Mouse (Mus musculus): ENCODE measurements at regions not wholly inside any gene's neighbourhood (a gene's known extent, or its start where the extent isn't known, plus 50 kb on each side); places are given as distances from the start of the nearest gene placed in this dataset.

DNA sequence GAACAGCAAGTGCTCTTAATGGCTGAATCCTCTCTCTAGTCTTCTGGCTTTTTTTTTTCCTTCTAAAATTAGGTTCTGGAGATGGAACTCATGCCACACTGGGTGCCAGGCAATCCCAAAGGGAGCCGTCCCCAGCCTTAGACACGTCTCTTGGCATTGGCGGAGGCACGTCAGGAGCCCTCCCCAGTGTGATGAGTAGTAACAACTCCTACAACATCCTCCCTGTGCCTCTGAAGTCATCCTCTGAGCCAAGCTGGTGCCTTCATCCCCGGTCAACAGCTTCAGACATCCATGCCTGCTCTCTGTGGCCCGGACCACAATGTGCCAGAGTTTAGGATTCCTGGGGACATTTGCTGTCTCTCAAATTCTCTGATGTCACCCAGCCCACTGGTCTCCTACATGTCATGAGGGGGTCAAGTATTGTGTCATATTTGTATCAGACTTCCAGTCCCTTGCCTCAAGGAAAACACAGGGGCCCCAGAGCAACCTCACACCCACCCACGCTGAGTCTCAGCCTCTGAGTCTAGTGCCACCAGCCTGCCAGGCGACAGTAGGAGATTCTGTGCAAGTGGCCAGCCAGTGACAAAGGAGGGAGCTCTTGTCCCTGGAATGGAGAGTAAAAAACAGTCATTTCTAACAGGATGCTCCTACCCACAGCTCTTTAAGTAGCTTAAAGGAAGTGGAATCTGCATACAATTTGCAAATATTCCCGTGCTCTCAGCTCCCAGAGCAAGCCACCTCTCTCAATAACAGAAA, 144.5 kb upstream of the Kcnab2 start:
- Histone ChIP-seq H3K4me1 (ENCODE audit: insufficient read depth, low read depth, low read length) (no peaks in the 10 kb centered on the region), H3K27me3 (ENCODE audit: insufficient read depth, low read length) (no peaks in the 10 kb centered on the region), H3K4me3 (ENCODE audit: low read depth, low read length) (no peak overlapping the region), H3K9me3 (replicated peaks) (peaks cover 85% of the 10 kb centered on the region), H3K36me3 (replicated peaks) (no peaks in the 10 kb centered on the region)
- DNase-seq (ENCODE audit: low spot score) (no peak), ATAC-seq (ENCODE audit: extremely low read depth, insufficient number of reproducible peaks, low FRiP score, poor library complexity, severe bottlenecking) (no peak)
- TF ChIP-seq GATA2 (IDR thresholded peaks at IDR 0.05; ENCODE audit: borderline replicate concordance, low read depth, low read length) (no peak), CTCF (IDR thresholded peaks at IDR 0.05; ENCODE audit: low read depth, low read length) (no peak), POLR2AphosphoS5 (IDR thresholded peaks at IDR 0.05; ENCODE audit: insufficient replicate concordance, low read depth, low read length) (no peak), GATA1 (IDR thresholded peaks at IDR 0.05; ENCODE audit: borderline replicate concordance, low read length) (no peak), TAL1 (conservative IDR thresholded peaks at IDR 0.05; ENCODE audit: low read depth, low read length) (no peak)

DNA sequence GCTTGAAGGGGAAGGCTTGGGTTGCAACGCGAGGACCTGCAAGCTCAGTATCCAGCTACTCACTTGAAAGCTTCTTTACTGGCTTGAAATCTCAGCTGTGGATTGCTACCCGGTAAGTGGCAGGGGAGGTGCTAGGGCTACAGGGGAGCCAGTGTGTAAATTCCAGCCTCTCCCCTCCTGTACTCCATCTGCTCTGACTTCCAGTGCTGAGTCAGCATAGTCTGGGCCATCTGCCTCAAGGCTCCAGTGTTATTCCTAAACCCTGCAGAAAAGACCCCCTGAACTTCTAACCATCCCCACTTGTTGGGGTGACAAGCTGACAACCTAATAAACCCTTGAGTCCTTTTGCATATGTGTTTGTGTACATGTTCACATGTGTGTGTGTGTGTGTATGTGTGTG, 140.0 kb upstream of the Kcnab2 start:
- no peak for DNase-seq (ENCODE audit: low spot score)
- H3K36me3 ChIP-seq (replicated peaks), result no peaks in the 10 kb centered on the region
- no peaks in the 10 kb centered on the region for H3K27me3 ChIP-seq (ENCODE audit: insufficient read depth, low read length)
- no peak for TF ChIP-seq CTCF (IDR thresholded peaks at IDR 0.05; ENCODE audit: low read depth, low read length)
- no peak for TF ChIP-seq GATA2 (IDR thresholded peaks at IDR 0.05; ENCODE audit: borderline replicate concordance, low read depth, low read length)
- no peak for TF ChIP-seq GATA1 (IDR thresholded peaks at IDR 0.05; ENCODE audit: borderline replicate concordance, low read length)
- TF ChIP-seq TAL1 (conservative IDR thresholded peaks at IDR 0.05; ENCODE audit: low read depth, low read length), result no peak
- TF ChIP-seq POLR2AphosphoS5 (IDR thresholded peaks at IDR 0.05; ENCODE audit: insufficient replicate concordance, low read depth, low read length), result no peak
- ATAC-seq (ENCODE audit: extremely low read depth, insufficient number of reproducible peaks, low FRiP score, poor library complexity, severe bottlenecking), result no peak
- H3K4me1 ChIP-seq (ENCODE audit: insufficient read depth, low read depth, low read length), result no peaks in the 10 kb centered on the region
- peaks cover 85% of the 10 kb centered on the region for H3K9me3 ChIP-seq (replicated peaks)
- no peak overlapping the region for H3K4me3 ChIP-seq (ENCODE audit: low read depth, low read length)

DNA sequence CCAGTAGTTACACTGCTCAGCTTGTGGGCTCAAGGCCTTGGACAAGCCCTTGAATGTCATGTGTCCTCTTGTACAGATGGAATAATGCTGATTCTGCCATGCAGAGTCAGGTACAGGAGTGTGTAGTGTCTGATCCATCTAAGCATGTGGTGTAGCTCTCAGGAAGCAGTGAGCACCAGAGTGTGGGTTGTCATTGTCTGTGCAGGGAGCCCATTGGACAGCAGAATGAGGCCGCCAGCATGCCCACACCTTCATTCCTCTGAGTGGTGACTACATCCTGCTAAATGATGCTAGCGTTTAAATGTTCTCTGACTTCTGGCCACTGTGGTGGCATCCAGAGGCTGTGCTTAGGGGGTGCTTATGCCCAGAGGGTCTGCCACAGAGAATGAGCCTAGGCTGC, 137.5 kb upstream of the Kcnab2 start:
- no peak for DNase-seq (ENCODE audit: low spot score)
- TF ChIP-seq GATA2 (IDR thresholded peaks at IDR 0.05; ENCODE audit: borderline replicate concordance, low read depth, low read length) (no peak), TAL1 (conservative IDR thresholded peaks at IDR 0.05; ENCODE audit: low read depth, low read length) (no peak), CTCF (IDR thresholded peaks at IDR 0.05; ENCODE audit: low read depth, low read length) (no peak)
- peaks cover 86% of the 10 kb centered on the region for H3K9me3 ChIP-seq (replicated peaks)

DNA sequence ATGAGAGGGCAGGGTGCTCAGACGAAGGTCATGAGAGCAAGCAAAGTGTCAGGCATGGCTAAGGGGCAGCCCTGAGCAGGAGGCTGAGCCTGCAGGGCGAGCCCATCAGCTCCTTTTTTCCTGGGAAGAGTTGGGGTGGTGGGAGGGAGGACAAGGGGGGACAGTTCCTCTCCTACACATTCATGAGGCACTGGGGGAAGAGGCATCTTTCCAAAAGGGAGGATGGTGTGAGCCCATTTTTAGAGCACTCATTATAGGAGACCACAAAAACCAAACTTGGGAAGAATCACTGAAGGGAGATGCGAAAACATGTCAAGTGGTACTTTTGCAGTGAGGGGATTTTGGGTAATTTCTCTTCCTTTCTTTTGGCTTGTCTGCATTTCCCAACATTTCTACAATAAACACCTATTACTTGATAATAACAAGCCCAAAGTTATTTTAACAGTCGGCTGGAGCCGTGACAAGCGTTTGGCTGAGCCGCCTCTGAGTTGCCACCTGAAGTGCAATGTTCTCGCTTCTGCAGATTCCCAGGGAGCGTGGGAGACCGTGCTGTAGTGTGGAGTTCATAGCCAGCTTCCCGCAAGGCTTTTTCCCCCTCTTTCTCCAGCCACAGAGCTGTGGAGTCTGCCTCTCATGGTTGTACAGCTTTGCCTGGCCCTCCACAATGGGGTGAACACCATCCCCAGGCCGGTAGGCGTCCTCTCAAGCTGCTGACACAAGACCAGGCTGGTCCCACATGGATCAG, 136.9 kb upstream of the Kcnab2 start:
- peaks cover 88% of the 10 kb centered on the region for H3K9me3 ChIP-seq (replicated peaks)
- no peaks in the 10 kb centered on the region for H3K4me1 ChIP-seq (ENCODE audit: insufficient read depth, low read depth, low read length)
- no peak for ATAC-seq (ENCODE audit: extremely low read depth, insufficient number of reproducible peaks, low FRiP score, poor library complexity, severe bottlenecking)
- H3K36me3 ChIP-seq (replicated peaks), result no peaks in the 10 kb centered on the region
- no peak for TF ChIP-seq CTCF (IDR thresholded peaks at IDR 0.05; ENCODE audit: low read depth, low read length)
- no peak for TF ChIP-seq GATA2 (IDR thresholded peaks at IDR 0.05; ENCODE audit: borderline replicate concordance, low read depth, low read length)
- TF ChIP-seq POLR2AphosphoS5 (IDR thresholded peaks at IDR 0.05; ENCODE audit: insufficient replicate concordance, low read depth, low read length), result no peak
- no peak for TF ChIP-seq TAL1 (conservative IDR thresholded peaks at IDR 0.05; ENCODE audit: low read depth, low read length)
- TF ChIP-seq GATA1 (IDR thresholded peaks at IDR 0.05; ENCODE audit: borderline replicate concordance, low read length), result no peak
- H3K27me3 ChIP-seq (ENCODE audit: insufficient read depth, low read length), result no peaks in the 10 kb centered on the region
- no peak overlapping the region for H3K4me3 ChIP-seq (ENCODE audit: low read depth, low read length)
- no peak for DNase-seq (ENCODE audit: low spot score)

More for the DNA sequence above, 137.5 kb upstream of the Kcnab2 start:
- ATAC-seq (ENCODE audit: extremely low read depth, insufficient number of reproducible peaks, low FRiP score, poor library complexity, severe bottlenecking), result no peak
- no peaks in the 10 kb centered on the region for H3K4me1 ChIP-seq (ENCODE audit: insufficient read depth, low read depth, low read length)
- H3K27me3 ChIP-seq (ENCODE audit: insufficient read depth, low read length), result no peaks in the 10 kb centered on the region
- H3K36me3 ChIP-seq (replicated peaks), result no peaks in the 10 kb centered on the region
- no peak overlapping the region for H3K4me3 ChIP-seq (ENCODE audit: low read depth, low read length)

Measured in G1E (cell line).